ENCODE assay signal across 17 mouse cellular contexts in genomic region chr19:5004925-5005324, GRCm38 (mm10). TPM values are rescaled to one million over a fixed set of nuclear protein-coding genes. Genes with fewer than 3 reads are reported as not detected.
"Had no signal": no experiment of that assay in that cellular context is flagged by ENCODE, and none has a peak within 500 bp of the region (broad histone marks: within the 10 kb centered on the region; RNA-seq: fewer than 3 reads in every experiment).

No protein-coding gene starts in this region.

- H3K27me3 ChIP-seq: neural tube, embryonic 12.5 days had no signal

- H3K9ac ChIP-seq: limb, embryonic 12.5 days; liver, embryonic 14.5 days; neural tube, embryonic 12.5 days had no signal

- H3K4me2 ChIP-seq: limb, embryonic 12.5 days; neural tube, embryonic 12.5 days had no signal

- H3K27ac ChIP-seq: limb, embryonic 12.5 days; liver, embryonic 14.5 days; midbrain, embryonic 10.5 days; neural tube, embryonic 12.5 days had no signal

- H3K9me3 ChIP-seq: neural tube, embryonic 12.5 days had no signal

- DNase-seq: kidney, adult 11 months; kidney, postnatal 14 days; layer of hippocampus, postnatal 36 days; lung, adult 2 months; lung, postnatal 4 days; midbrain, embryonic 14.5 days; thymus, adult 2 months; thymus, postnatal 36 days had no signal

- H3K4me3 ChIP-seq: limb, embryonic 12.5 days; midbrain, embryonic 10.5 days; neural tube, embryonic 12.5 days had no signal

- ATAC-seq: lung, postnatal 0 days had no signal

- H3K36me3 ChIP-seq: limb, embryonic 12.5 days; midbrain, embryonic 10.5 days; neural tube, embryonic 12.5 days had no signal

RNA-seq across cellular contexts. Expression of gene Npas4, which starts 14.8 kb away (rescaled TPM):
- total RNA-seq: liver, adult 2 months; megakaryocyte, adult 5-6 weeks; neutrophil, adult 5-6 weeks had no signal
- polyA plus RNA-seq: kidney, embryonic 14.5 days; limb, embryonic 12.5 days; liver, adult 2 months; midbrain, embryonic 10.5 days had no signal

RNA-seq across cellular contexts. Expression of gene Slc29a2, which starts 18.7 kb away (rescaled TPM):
- total RNA-seq: neutrophil, adult 5-6 weeks had no signal
